Mouse (Mus musculus) intestine, embryonic 16.5 days (tissue): Measurements from ENCODE around the gene Dynll2. TPM values are rescaled to one million over a fixed set of nuclear protein-coding genes. Genes with fewer than 3 reads are reported as not detected.
A peak's percentile ranks its signal among the peaks of the same experiment; 100 is the strongest.

Experiments used
- ATAC-seq: fragments of 200-750 bp; cut with Nextera tagmentation; 2 replicates; pipeline ENCODE4 v1.8.0; 2017; ENCODE audit warnings: moderate TSS enrichment, moderate library complexity
- H3K27ac ChIP-seq: fragments of 300-500 bp; sonication (generic); 2 replicates; pipeline ENCODE4 v1.5.1; 2014; ENCODE audit warnings: mild to moderate bottlenecking, low read length
- H3K27me3 ChIP-seq: fragments of 300-500 bp; sonication (generic); replicated peaks from 2 replicates; pipeline ENCODE4 v1.6.1; 2014; ENCODE audit warnings: low read length, control low read depth, mixed read lengths; ENCODE audit not compliant: control insufficient read depth, insufficient read depth
- H3K36me3 ChIP-seq: fragments of 300-500 bp; sonication (generic); 2 replicates; pipeline ENCODE4 v1.6.1; 2014; ENCODE audit warnings: low read length, control low read depth; ENCODE audit not compliant: control insufficient read depth, insufficient read depth
- H3K4me1 ChIP-seq: fragments of 300-500 bp; sonication (generic); 2 replicates; pipeline ENCODE4 v1.6.1; 2014; ENCODE audit warnings: low read length, control low read depth, mixed read lengths; ENCODE audit not compliant: control insufficient read depth, insufficient read depth
- H3K4me2 ChIP-seq: fragments of 300-500 bp; sonication (generic); 2 replicates; pipeline ENCODE4 v1.6.1; 2014; ENCODE audit warnings: low read depth, low read length, control low read depth
- H3K4me3 ChIP-seq: fragments of 300-500 bp; sonication (generic); 2 replicates; pipeline ENCODE4 v1.5.1; 2014; ENCODE audit warnings: mild to moderate bottlenecking, low read length
- H3K9ac ChIP-seq: fragments of 300-500 bp; sonication (generic); 2 replicates; pipeline ENCODE4 v1.6.1; 2014; ENCODE audit warnings: low read depth, low read length
- H3K9me3 ChIP-seq: fragments of 300-500 bp; sonication (generic); 2 replicates; pipeline ENCODE4 v1.6.1; 2016; ENCODE audit warnings: low read length, control low read depth; ENCODE audit not compliant: control insufficient read depth
- WGBS: fragments of 180-500 bp; shearing (Covaris S2); extraction: QIAGEN DNeasy Blood & Tissue Kit; methylation state at CpG from one replicate; pipeline ENCODE4 v1.1.7; 2014; 5-methylcytosine and 5-hydroxymethylcytosine counted together
- polyA plus RNA-seq: library from polyadenylated mRNA; unstranded; fragments of >200 nt; fragmentation: Nextera tagmentation; extraction: Ambion mirVana; gene quantifications from 2 replicates; pipeline ENCODE4 v1.2.1, GENCODE M21; 2015

Dynll2 gene
- 27.9 and 30.5 TPM in 2 replicates for polyA plus RNA-seq

GRCm38 (mm10) chr11:87986831-87987793 is at the start of gene Dynll2:
TSS of gene Dynll2 (minus strand) at chr11:87987533.
- no peaks in the 10 kb centered on the region for H3K27me3 ChIP-seq
- peak within 1 kb of the TSS; percentile 99 for H3K4me3 ChIP-seq
- H3K9me3 ChIP-seq = no peaks in the 10 kb centered on the region
- ATAC-seq = peak; percentile 93
- H3K4me1 ChIP-seq = peaks cover 33% of the 10 kb centered on the region
- H3K4me2 ChIP-seq = peak within 1 kb of the TSS; percentile 85
- H3K27ac ChIP-seq = peak within 1 kb of the TSS; percentile 97
- H3K9ac ChIP-seq = peak within 1 kb of the TSS; percentile 98
- H3K36me3 ChIP-seq = peaks cover 4% of the 10 kb centered on the region
- under 1% methylated on average over 101 of the region's 107 CpGs for WGBS

GRCm38 (mm10) chr11:88036761-88037251 is 49.5 kb upstream of the Dynll2 start:
- Histone ChIP-seq H3K27me3 (no peaks in the 10 kb centered on the region), H3K27ac (no peak overlapping the region), H3K9me3 (no peaks in the 10 kb centered on the region), H3K9ac (no peak overlapping the region), H3K4me1 (no peaks in the 10 kb centered on the region), H3K36me3 (no peaks in the 10 kb centered on the region), H3K4me3 (no peak overlapping the region), H3K4me2 (no peak overlapping the region)
- WGBS = 86% methylated on average over 10 of the region's 10 CpGs
- no peak for ATAC-seq

- Histone ChIP-seq H3K4me2 (no peak overlapping the region), H3K4me3 (no peak overlapping the region), H3K27ac (no peak overlapping the region), H3K9me3 (no peaks in the 10 kb centered on the region), H3K4me1 (no peaks in the 10 kb centered on the region), H3K9ac (no peak overlapping the region), H3K27me3 (no peaks in the 10 kb centered on the region), H3K36me3 (no peaks in the 10 kb centered on the region)
- 69% methylated on average over 7 of the region's 7 CpGs for WGBS
- no peak for ATAC-seq
Measured at GRCm38 (mm10) chr11:88035970-88036369, 48.6 kb upstream of the Dynll2 start.

GRCm38 (mm10) chr11:88031753-88032152 is 44.4 kb upstream of the Dynll2 start:
- WGBS = 90% methylated on average over 5 of the region's 5 CpGs
- H3K9ac ChIP-seq = no peak overlapping the region
- H3K27ac ChIP-seq = no peak overlapping the region
- no peak overlapping the region for H3K4me2 ChIP-seq
- H3K36me3 ChIP-seq = no peaks in the 10 kb centered on the region
- no peaks in the 10 kb centered on the region for H3K4me1 ChIP-seq
- no peaks in the 10 kb centered on the region for H3K9me3 ChIP-seq
- ATAC-seq = no peak
- H3K4me3 ChIP-seq = no peak overlapping the region
- no peaks in the 10 kb centered on the region for H3K27me3 ChIP-seq

- no peak overlapping the region for H3K4me2 ChIP-seq
- H3K27ac ChIP-seq = no peak overlapping the region
- no peak for ATAC-seq
- H3K27me3 ChIP-seq = no peaks in the 10 kb centered on the region
- H3K9ac ChIP-seq = no peak overlapping the region
- H3K4me3 ChIP-seq = no peak overlapping the region
- WGBS = 78% methylated on average over 2 of the region's 2 CpGs
- no peaks in the 10 kb centered on the region for H3K36me3 ChIP-seq
- no peaks in the 10 kb centered on the region for H3K9me3 ChIP-seq
- H3K4me1 ChIP-seq = no peaks in the 10 kb centered on the region
Measured at GRCm38 (mm10) chr11:88030836-88031235, 43.5 kb upstream of the Dynll2 start.

- Histone ChIP-seq H3K27ac (no peak overlapping the region), H3K4me2 (no peak overlapping the region), H3K4me3 (no peak overlapping the region), H3K9ac (no peak overlapping the region), H3K36me3 (no peaks in the 10 kb centered on the region), H3K9me3 (no peaks in the 10 kb centered on the region), H3K4me1 (no peaks in the 10 kb centered on the region), H3K27me3 (no peaks in the 10 kb centered on the region)
- ATAC-seq = no peak
- WGBS = 80% methylated on average over 7 of the region's 7 CpGs
Measured at GRCm38 (mm10) chr11:88030219-88030618, 42.9 kb upstream of the Dynll2 start.

GRCm38 (mm10) chr11:88028193-88028684 is 40.9 kb upstream of the Dynll2 start:
- H3K27ac ChIP-seq = no peak overlapping the region
- no peak overlapping the region for H3K4me3 ChIP-seq
- no peaks in the 10 kb centered on the region for H3K27me3 ChIP-seq
- ATAC-seq = no peak
- H3K36me3 ChIP-seq = no peaks in the 10 kb centered on the region
- H3K4me1 ChIP-seq = no peaks in the 10 kb centered on the region
- H3K9ac ChIP-seq = no peak overlapping the region
- 32% methylated on average over 16 of the region's 16 CpGs for WGBS
- no peak overlapping the region for H3K4me2 ChIP-seq
- no peaks in the 10 kb centered on the region for H3K9me3 ChIP-seq

- H3K4me1 ChIP-seq = no peaks in the 10 kb centered on the region
- 74% methylated on average over 9 of the region's 9 CpGs for WGBS
Measured at GRCm38 (mm10) chr11:88027391-88028035, 40.2 kb upstream of the Dynll2 start.

GRCm38 (mm10) chr11:88023933-88024332 is 36.6 kb upstream of the Dynll2 start:
- H3K27ac ChIP-seq = no peak overlapping the region
- H3K27me3 ChIP-seq = no peaks in the 10 kb centered on the region
- no peaks in the 10 kb centered on the region for H3K36me3 ChIP-seq
- no peak overlapping the region for H3K9ac ChIP-seq
- 81% methylated on average over 2 of the region's 2 CpGs for WGBS
- no peak overlapping the region for H3K4me3 ChIP-seq
- H3K4me1 ChIP-seq = no peaks in the 10 kb centered on the region
- no peaks in the 10 kb centered on the region for H3K9me3 ChIP-seq
- H3K4me2 ChIP-seq = no peak overlapping the region
- no peak for ATAC-seq

More at GRCm38 (mm10) chr11:88027391-88028035, 40.2 kb upstream of the Dynll2 start:
- Histone ChIP-seq H3K4me3 (no peak overlapping the region), H3K27ac (no peak overlapping the region), H3K36me3 (no peaks in the 10 kb centered on the region), H3K9ac (no peak overlapping the region), H3K9me3 (no peaks in the 10 kb centered on the region), H3K27me3 (no peaks in the 10 kb centered on the region), H3K4me2 (no peak overlapping the region)
- ATAC-seq = no peak
